In the genomic region with DNA sequence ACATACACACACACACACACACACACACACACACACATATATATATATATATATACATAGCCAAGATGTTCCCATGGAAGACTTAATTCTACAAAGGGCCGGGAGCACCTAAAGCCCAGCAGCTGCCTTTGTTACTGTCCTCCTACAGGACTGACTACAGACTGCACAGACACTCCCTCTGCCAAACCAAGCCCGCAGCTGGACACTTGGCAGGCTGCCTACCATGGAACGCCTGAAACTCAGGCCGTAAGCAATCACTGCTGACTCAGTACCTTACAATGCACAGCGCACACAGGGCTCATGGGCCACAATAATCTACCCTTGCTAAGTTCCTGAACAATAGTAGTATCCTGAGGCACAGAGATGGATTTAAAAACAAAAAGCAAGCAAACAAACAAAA, we compare ENCODE assay signal across 9 mouse cellular contexts.
DNase-seq lines count a peak whose midpoint lies in the region; ATAC-seq and TF ChIP-seq lines count a peak whose summit lies in the region.
"Had no signal": no experiment of that assay in that cellular context is flagged by ENCODE, and none has a peak within 500 bp of the region (broad histone marks: within the 10 kb centered on the region; RNA-seq: fewer than 3 reads in every experiment).

No protein-coding gene starts in this region.

- no peaks in the 10 kb centered on the region for H3K4me1 ChIP-seq in intestine, embryonic 16.5 days (ENCODE audit: control insufficient read depth, insufficient read depth, low read length)
- 0 out of 2 replicates have a peak, but pooled peaks cover 3% of the 10 kb centered on the region for H3K4me1 ChIP-seq in midbrain, postnatal 0 days (ENCODE audit: insufficient read depth, low read length)
- H3K4me1 ChIP-seq: liver, embryonic 15.5 days had no signal

- WGBS in intestine, embryonic 16.5 days: 22% methylated on average over 5 of the region's 5 CpGs
- WGBS in midbrain, postnatal 0 days: 32% methylated on average over 5 of the region's 5 CpGs

- no peaks in the 10 kb centered on the region for H3K27me3 ChIP-seq in intestine, embryonic 16.5 days (replicated peaks; ENCODE audit: control insufficient read depth, insufficient read depth, low read length)
- H3K27me3 ChIP-seq in midbrain, postnatal 0 days (ENCODE audit: insufficient read depth, low read length): no peaks in the 10 kb centered on the region
- H3K27me3 ChIP-seq: liver, embryonic 15.5 days had no signal

- peak; percentile 8 for DNase-seq in R1 (ENCODE audit: low read depth, low spot score)
- peak; percentile 77 for DNase-seq in cerebellum, adult 8-10 months
- peak; percentile 77 to 84 for DNase-seq in gastrocnemius, postnatal 36 days
- DNase-seq in left cerebral cortex, adult 2 months (ENCODE audit: extremely low spot score in 1 of 2, low spot score in 2 of 2): peak; percentile 45
- peak; percentile 82 for DNase-seq in midbrain, postnatal 0 days (ENCODE audit: low spot score)
- DNase-seq in urinary bladder, adult 18-20 months (ENCODE audit: low spot score in 2 of 2): peak; percentile 55 to 77

- no peaks in the 10 kb centered on the region for H3K9me3 ChIP-seq in intestine, embryonic 16.5 days (ENCODE audit: control insufficient read depth, low read length)
- H3K9me3 ChIP-seq in midbrain, postnatal 0 days (ENCODE audit: low read length): no peaks in the 10 kb centered on the region
- H3K9me3 ChIP-seq: liver, embryonic 15.5 days had no signal

- no peaks in the 10 kb centered on the region for H3K36me3 ChIP-seq in intestine, embryonic 16.5 days (ENCODE audit: control insufficient read depth, insufficient read depth, low read length)
- H3K36me3 ChIP-seq in midbrain, postnatal 0 days (ENCODE audit: insufficient read depth, low read length): no peaks in the 10 kb centered on the region
- H3K36me3 ChIP-seq: liver, embryonic 15.5 days had no signal

- peak; percentile 20 for TF ChIP-seq CTCF in left cerebral cortex, adult 2 months (IDR thresholded peaks at IDR 0.05)
- TF ChIP-seq CTCF in midbrain, postnatal 0 days (IDR thresholded peaks at IDR 0.05): no peak

- peak; percentile 94 for ATAC-seq in intestine, embryonic 16.5 days
- ATAC-seq in midbrain, postnatal 0 days (ENCODE audit: low FRiP score): peak; percentile 65; the same call in 1 of the 2 replicates
- no peak for ATAC-seq in activated CD4-positive, CD25-positive, alpha-beta regulatory T cell, adult 4 months

- no peak overlapping the region for H3K27ac ChIP-seq in intestine, embryonic 16.5 days (ENCODE audit: low read length)
- H3K27ac ChIP-seq in left cerebral cortex, adult 2 months: no peak overlapping the region
- H3K27ac ChIP-seq in midbrain, postnatal 0 days (ENCODE audit: low read depth, low read length): no peak overlapping the region
- H3K27ac ChIP-seq: liver, embryonic 15.5 days had no signal

- no peak overlapping the region for H3K9ac ChIP-seq in intestine, embryonic 16.5 days (ENCODE audit: low read depth, low read length)
- H3K9ac ChIP-seq in midbrain, postnatal 0 days (replicated peaks; ENCODE audit: low read length, poor library complexity, severe bottlenecking): no peak overlapping the region
- H3K9ac ChIP-seq: liver, embryonic 15.5 days had no signal

- no peak overlapping the region for H3K4me2 ChIP-seq in intestine, embryonic 16.5 days (ENCODE audit: low read depth, low read length)
- H3K4me2 ChIP-seq in midbrain, postnatal 0 days (ENCODE audit: low read depth, low read length, poor library complexity, severe bottlenecking): no peak overlapping the region
- H3K4me2 ChIP-seq: liver, embryonic 15.5 days had no signal

- H3K4me3 ChIP-seq in intestine, embryonic 16.5 days (ENCODE audit: low read length): no peak overlapping the region
- no peak overlapping the region for H3K4me3 ChIP-seq in left cerebral cortex, adult 2 months
- no peak overlapping the region for H3K4me3 ChIP-seq in midbrain, postnatal 0 days (ENCODE audit: low read depth, low read length)
- H3K4me3 ChIP-seq: liver, embryonic 15.5 days had no signal

- intact Hi-C loops in gastrocnemius, postnatal 36 days (cut with DNase I): no loop called here
- intact Hi-C loops in left cerebral cortex, adult 2 months (cut with DNase I): no loop called here

Comparison
In these comparisons a context has a peak if more than half of its experiments do, and no peak if none do; other contexts are left out.
1. DNase-seq: peak in every context shown above with its lines; median percentile 82 in midbrain, postnatal 0 days; 80 in gastrocnemius, postnatal 36 days; 77 in cerebellum, adult 8-10 months; 66 in urinary bladder, adult 18-20 months; 45 in left cerebral cortex, adult 2 months; 8 in R1.